Mouse (Mus musculus) embryonic facial prominence, embryonic 12.5 days (tissue): ENCODE results near the gene Bsn. TPM values are rescaled to one million over a fixed set of nuclear protein-coding genes. Genes with fewer than 3 reads are reported as not detected.
"Not testable (repeated sequence)": the region's sequence is repeated elsewhere in the genome, so short reads cannot be mapped to it uniquely, and the experiment has no call there.

Experiments
- ATAC-seq: fragments of 200-750 bp; cut with Nextera tagmentation; 2 replicates; pipeline ENCODE4 v1.8.0; 2017; ENCODE audit not compliant: insufficient number of reproducible peaks, insufficient read depth, low FRiP score, low TSS enrichment
- H3K27ac ChIP-seq: fragments of 300-500 bp; sonication (generic); 2 replicates; pipeline ENCODE4 v1.5.1; 2016; ENCODE audit warnings: mild to moderate bottlenecking
- H3K27me3 ChIP-seq: fragments of 300-500 bp; sonication (generic); 2 replicates; pipeline ENCODE4 v1.6.1; 2016; ENCODE audit warnings: mild to moderate bottlenecking, moderate library complexity
- H3K36me3 ChIP-seq: fragments of 300-500 bp; sonication (generic); 2 replicates; pipeline ENCODE4 v1.6.1; 2016; ENCODE audit warnings: mild to moderate bottlenecking
- H3K4me1 ChIP-seq: fragments of 300-500 bp; sonication (generic); 2 replicates; pipeline ENCODE4 v1.6.1; 2016
- H3K4me2 ChIP-seq: fragments of 300-500 bp; sonication (generic); replicated peaks from 2 replicates; pipeline ENCODE4 v1.6.1; 2016; ENCODE audit warnings: mild to moderate bottlenecking, moderate library complexity
- H3K4me3 ChIP-seq: fragments of 300-500 bp; sonication (generic); 2 replicates; pipeline ENCODE4 v1.5.1; 2016; ENCODE audit warnings: mild to moderate bottlenecking
- H3K9ac ChIP-seq: fragments of 300-500 bp; sonication (generic); 2 replicates; pipeline ENCODE4 v1.6.1; 2016; ENCODE audit warnings: mild to moderate bottlenecking, moderate library complexity
- H3K9me3 ChIP-seq: fragments of 300-500 bp; sonication (generic); 2 replicates; pipeline ENCODE4 v1.6.1; 2016; ENCODE audit warnings: mild to moderate bottlenecking, moderate library complexity
- WGBS: fragments of 180-500 bp; shearing (Covaris S2); methylation state at CpG from one replicate; pipeline ENCODE4 v1.1.7; 2016; 5-methylcytosine and 5-hydroxymethylcytosine counted together
- polyA plus RNA-seq: library from polyadenylated mRNA; unstranded; fragments of >200 nt; fragmentation: Nextera tagmentation; extraction: Ambion mirVana; gene quantifications from 2 replicates; pipeline ENCODE4 v1.2.1, GENCODE M21; 2016

Gene Bsn
- polyA plus RNA-seq, 1 experiment from 2014 or later, result 1.1 TPM

- Histone ChIP-seq H3K4me1 (peaks cover 10% of the 10 kb centered on the region; the same call in 1 of the 2 replicates), H3K4me3 (no peak overlapping the region), H3K27ac (no peak overlapping the region), H3K9me3 (no peaks in the 10 kb centered on the region), H3K4me2 (no peak overlapping the region), H3K9ac (no peak overlapping the region), H3K27me3 (no peaks in the 10 kb centered on the region), H3K36me3 (no peaks in the 10 kb centered on the region)
- WGBS, result 31% methylated on average over 1 of the region's 1 CpGs
- ATAC-seq, result no peak
Observed at GRCm38 (mm10) chr9:108136225-108136624, 54.0 kb downstream of the Bsn start.

DNA sequence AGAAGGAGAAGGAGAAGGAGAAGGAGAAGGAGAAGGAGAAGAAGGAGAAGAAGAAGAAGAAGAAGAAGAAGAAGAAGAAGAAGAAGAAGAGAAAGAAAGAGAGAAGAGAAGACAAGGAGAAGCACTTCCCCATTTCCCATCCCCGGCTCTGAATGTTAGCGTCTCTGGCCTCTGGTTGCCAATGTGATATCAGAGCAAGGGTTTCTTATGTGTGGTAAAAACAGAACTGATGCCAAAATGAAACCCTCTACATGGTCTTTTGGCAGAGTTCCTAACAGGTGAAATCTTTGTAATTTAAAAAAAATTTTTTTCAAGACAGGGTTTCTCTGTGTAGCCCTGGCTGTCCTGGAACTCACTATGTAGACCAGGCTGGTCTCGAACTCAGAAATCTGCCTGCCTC lies 54.5 kb downstream of the Bsn start:
- peaks cover 10% of the 10 kb centered on the region; the same call in 1 of the 2 replicates for H3K4me1 ChIP-seq
- H3K9ac ChIP-seq, H3K27me3 ChIP-seq, H3K36me3 ChIP-seq, H3K4me3 ChIP-seq, ATAC-seq, H3K4me2 ChIP-seq, H3K9me3 ChIP-seq, H3K27ac ChIP-seq: not testable (repeated sequence)
- 95% methylated on average over 3 of the region's 3 CpGs for WGBS

DNA sequence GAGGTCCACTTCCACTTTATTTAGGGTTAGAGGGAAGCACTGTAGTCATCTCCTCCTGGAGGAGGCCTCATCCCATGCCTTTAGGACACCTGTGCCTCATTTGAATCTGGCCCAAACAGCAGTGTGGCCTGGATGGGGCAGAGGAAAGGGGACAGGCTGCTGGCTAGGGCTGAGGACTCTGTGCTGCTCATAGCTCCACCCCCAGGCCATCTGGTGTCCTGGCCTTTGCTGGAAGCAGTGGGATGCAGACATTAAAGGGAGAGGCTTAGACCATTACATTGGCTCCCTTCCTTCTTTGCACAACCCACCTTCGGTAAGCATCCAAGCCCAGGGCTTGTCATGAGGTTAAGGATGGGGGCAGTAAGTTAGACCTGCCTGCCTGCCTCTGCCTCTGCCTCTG lies 56.7 kb downstream of the Bsn start:
- no peak overlapping the region for H3K9ac ChIP-seq
- H3K9me3 ChIP-seq, result no peaks in the 10 kb centered on the region
- H3K4me2 ChIP-seq, result no peak overlapping the region
- H3K27ac ChIP-seq, result no peak overlapping the region
- WGBS, result 64% methylated on average over 1 of the region's 1 CpGs
- no peaks in the 10 kb centered on the region for H3K27me3 ChIP-seq
- no peak overlapping the region for H3K4me3 ChIP-seq
- no peak for ATAC-seq
- peaks cover 10% of the 10 kb centered on the region; the same call in 1 of the 2 replicates for H3K4me1 ChIP-seq
- H3K36me3 ChIP-seq, result no peaks in the 10 kb centered on the region

GRCm38 (mm10) chr9:108132373-108132772 lies 57.8 kb downstream of the Bsn start:
- Histone ChIP-seq H3K27me3 (no peaks in the 10 kb centered on the region), H3K9ac (no peak overlapping the region), H3K9me3 (no peaks in the 10 kb centered on the region), H3K36me3 (no peaks in the 10 kb centered on the region), H3K4me3 (no peak overlapping the region), H3K27ac (no peak overlapping the region), H3K4me2 (no peak overlapping the region), H3K4me1 (peaks cover 7% of the 10 kb centered on the region; the same call in 1 of the 2 replicates)
- no peak for ATAC-seq
- 82% methylated on average over 3 of the region's 3 CpGs for WGBS

DNA sequence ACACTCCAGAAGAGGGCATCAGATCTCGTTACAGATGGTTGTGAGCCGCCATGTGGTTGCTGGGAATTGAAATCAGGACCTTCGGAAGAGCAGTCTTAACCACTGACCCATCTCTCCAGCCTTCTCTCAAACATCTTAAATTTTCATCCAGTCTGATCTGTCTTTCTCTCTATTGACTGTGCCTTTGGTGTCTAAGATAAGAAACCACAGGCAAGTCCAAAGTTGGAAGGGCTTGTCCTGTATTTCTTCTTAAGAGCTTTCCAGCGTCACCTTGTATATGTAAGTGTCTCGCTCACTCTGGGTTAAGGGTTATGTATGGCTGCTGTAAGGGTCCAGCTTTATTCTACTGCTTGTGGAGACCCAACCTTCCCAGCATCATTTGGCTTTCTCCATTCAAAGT lies 58.7 kb downstream of the Bsn start:
- H3K36me3 ChIP-seq, result no peaks in the 10 kb centered on the region
- H3K9ac ChIP-seq, result no peak overlapping the region
- ATAC-seq, result no peak
- H3K27ac ChIP-seq, result no peak overlapping the region
- no peak overlapping the region for H3K4me2 ChIP-seq
- WGBS, result 90% methylated on average over 5 of the region's 5 CpGs
- H3K27me3 ChIP-seq, result no peaks in the 10 kb centered on the region
- H3K9me3 ChIP-seq, result no peaks in the 10 kb centered on the region
- H3K4me1 ChIP-seq, result no peaks in the 10 kb centered on the region
- no peak overlapping the region for H3K4me3 ChIP-seq

- Histone ChIP-seq H3K27ac (no peak overlapping the region), H3K9ac (no peak overlapping the region), H3K4me1 (no peaks in the 10 kb centered on the region), H3K36me3 (no peaks in the 10 kb centered on the region), H3K27me3 (no peaks in the 10 kb centered on the region), H3K9me3 (no peaks in the 10 kb centered on the region), H3K4me3 (no peak overlapping the region), H3K4me2 (no peak overlapping the region)
- ATAC-seq, result no peak
- WGBS, result 81% methylated on average over 13 of the region's 13 CpGs
Observed at GRCm38 (mm10) chr9:108129042-108129948, 60.9 kb downstream of the Bsn start.

DNA sequence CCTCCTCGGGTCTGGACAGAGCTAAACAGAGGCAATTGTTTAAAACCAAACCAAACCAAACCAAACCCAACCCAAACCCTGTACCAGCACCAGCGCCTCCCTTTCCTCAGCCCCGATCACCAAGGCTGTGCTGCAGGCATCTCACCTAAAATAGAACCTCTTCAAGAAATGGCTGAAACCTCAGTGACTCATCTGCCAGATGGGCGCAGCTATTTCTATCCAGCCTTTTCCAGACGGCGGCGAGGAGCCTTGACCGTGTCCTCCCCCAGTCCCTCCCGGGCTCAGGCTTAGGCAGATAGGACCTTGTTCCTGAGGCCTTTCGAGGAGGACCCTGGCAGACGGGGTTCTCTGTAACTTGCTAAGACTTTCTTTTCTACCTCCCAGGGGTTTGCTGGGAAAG lies 61.9 kb downstream of the Bsn start:
- 86% methylated on average over 11 of the region's 11 CpGs for WGBS
- Histone ChIP-seq H3K9ac (no peak overlapping the region), H3K27ac (no peak overlapping the region), H3K9me3 (no peaks in the 10 kb centered on the region), H3K4me3 (no peak overlapping the region), H3K4me1 (no peaks in the 10 kb centered on the region), H3K4me2 (no peak overlapping the region), H3K27me3 (no peaks in the 10 kb centered on the region), H3K36me3 (no peaks in the 10 kb centered on the region)
- no peak for ATAC-seq

- Histone ChIP-seq H3K9me3 (no peaks in the 10 kb centered on the region), H3K36me3 (no peaks in the 10 kb centered on the region), H3K4me3 (no peak overlapping the region), H3K27ac (no peak overlapping the region), H3K4me1 (no peaks in the 10 kb centered on the region), H3K4me2 (no peak overlapping the region), H3K27me3 (no peaks in the 10 kb centered on the region), H3K9ac (no peak overlapping the region)
- no peak for ATAC-seq
- 83% methylated on average over 17 of the region's 17 CpGs for WGBS
Observed at GRCm38 (mm10) chr9:108126436-108127180, 63.6 kb downstream of the Bsn start.

DNA sequence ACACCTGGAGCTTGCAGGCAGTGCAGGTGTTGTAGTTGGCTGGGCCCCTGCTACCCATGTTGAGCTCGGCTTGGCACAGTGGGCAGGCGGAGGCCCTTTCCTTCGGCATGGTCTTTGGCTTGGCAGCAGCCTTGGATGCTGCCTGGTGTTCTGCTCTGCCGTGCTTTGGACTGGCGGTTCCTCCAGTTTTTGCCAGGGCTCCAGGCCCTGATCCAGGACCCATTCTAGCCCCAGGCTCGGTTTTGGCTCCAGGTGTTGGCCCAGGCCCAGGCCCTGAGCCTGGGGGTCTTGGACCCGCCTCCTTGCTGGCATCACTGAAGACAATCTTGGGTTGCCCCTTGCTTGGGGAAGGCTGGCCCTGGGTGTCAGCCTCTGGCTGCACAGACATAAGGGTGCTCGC lies 64.5 kb downstream of the Bsn start:
- H3K9ac ChIP-seq, result no peak overlapping the region
- H3K36me3 ChIP-seq, result no peaks in the 10 kb centered on the region
- H3K4me2 ChIP-seq, result no peak overlapping the region
- no peak for ATAC-seq
- H3K27ac ChIP-seq, result no peak overlapping the region
- no peak overlapping the region for H3K4me3 ChIP-seq
- no peaks in the 10 kb centered on the region for H3K9me3 ChIP-seq
- H3K27me3 ChIP-seq, result no peaks in the 10 kb centered on the region
- 91% methylated on average over 8 of the region's 8 CpGs for WGBS
- H3K4me1 ChIP-seq, result no peaks in the 10 kb centered on the region

GRCm38 (mm10) chr9:108123916-108124315 lies 66.3 kb downstream of the Bsn start:
- no peak overlapping the region for H3K27ac ChIP-seq
- H3K4me1 ChIP-seq, result peaks cover 4% of the 10 kb centered on the region; the same call in 1 of the 2 replicates
- no peak overlapping the region for H3K4me2 ChIP-seq
- no peak overlapping the region for H3K9ac ChIP-seq
- H3K4me3 ChIP-seq, result no peak overlapping the region
- ATAC-seq, result no peak
- WGBS, result 75% methylated on average over 4 of the region's 4 CpGs
- no peaks in the 10 kb centered on the region for H3K36me3 ChIP-seq
- no peaks in the 10 kb centered on the region for H3K9me3 ChIP-seq
- H3K27me3 ChIP-seq, result no peaks in the 10 kb centered on the region

GRCm38 (mm10) chr9:108121170-108121969 lies 68.8 kb downstream of the Bsn start:
- ATAC-seq, result no peak
- no peak overlapping the region for H3K4me3 ChIP-seq
- no peak overlapping the region for H3K9ac ChIP-seq
- 84% methylated on average over 10 of the region's 10 CpGs for WGBS
- no peak overlapping the region for H3K4me2 ChIP-seq
- H3K9me3 ChIP-seq, result no peaks in the 10 kb centered on the region
- H3K4me1 ChIP-seq, result peaks cover 7% of the 10 kb centered on the region
- no peak overlapping the region for H3K27ac ChIP-seq
- no peaks in the 10 kb centered on the region for H3K27me3 ChIP-seq
- H3K36me3 ChIP-seq, result no peaks in the 10 kb centered on the region
